Mouse (Mus musculus): Measurements from ENCODE around the gene Ptprd.
"Not testable (repeated sequence)": the region's sequence is repeated elsewhere in the genome, so short reads cannot be mapped to it uniquely, and the experiment has no call there.

Gene Ptprd

DNA sequence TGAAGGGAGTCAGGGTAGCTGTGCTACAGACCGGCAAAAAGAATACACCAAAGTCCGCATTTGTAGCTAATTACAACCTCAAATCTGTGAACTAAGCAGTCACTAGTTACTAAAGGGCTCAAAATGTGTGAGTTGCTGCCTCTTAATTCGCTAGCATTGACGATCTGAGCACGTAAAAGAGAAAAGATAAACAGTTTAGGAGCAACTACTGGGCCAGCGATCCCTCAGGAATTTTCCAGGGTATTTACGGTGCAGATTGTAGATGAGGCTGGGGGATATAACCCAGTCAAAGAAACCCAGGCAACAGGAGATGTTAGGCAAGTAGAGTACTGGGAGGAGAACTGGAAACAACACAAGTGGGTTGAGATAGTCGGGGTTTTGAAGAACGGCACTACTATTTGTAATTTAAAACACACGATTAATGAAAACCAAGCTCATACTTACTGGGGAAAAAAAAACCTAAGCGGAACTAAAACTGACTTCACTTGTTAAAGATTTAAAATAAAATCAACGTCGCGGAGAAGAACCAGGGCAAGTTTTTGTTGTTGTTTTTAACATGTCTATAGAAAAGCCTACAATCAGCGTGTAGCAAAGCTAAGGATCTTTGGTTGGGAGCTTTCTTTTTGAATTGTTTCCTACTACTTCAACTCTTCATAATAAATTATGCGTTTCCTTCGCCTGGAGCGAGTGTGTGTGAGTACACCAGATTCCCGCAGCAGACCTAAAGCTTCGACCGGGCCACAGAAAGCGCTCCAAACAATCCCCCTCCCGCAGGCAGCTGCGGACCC is 1762.9 kb downstream of the Ptprd start:
- no peak for DNase-seq (ENCODE audit: low read depth)

DNA sequence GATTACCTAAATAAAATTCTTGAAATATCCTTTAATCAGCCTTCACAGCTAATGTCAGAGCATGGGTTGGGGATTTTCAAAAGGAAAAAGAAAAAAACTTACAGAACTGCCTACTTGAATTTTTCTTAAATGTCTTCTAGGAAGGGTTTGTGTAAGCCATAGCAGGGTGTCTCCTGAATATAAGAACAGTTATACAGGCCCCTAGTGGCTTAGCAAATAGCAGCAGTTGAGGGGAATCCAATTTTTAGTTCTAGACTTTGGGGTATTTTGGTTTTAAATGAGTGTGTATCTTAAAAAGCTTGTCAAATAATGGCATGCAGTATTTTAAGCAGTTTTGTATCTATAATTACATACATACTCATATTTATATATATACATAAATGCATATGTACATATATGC is 1764.4 kb downstream of the Ptprd start:
- no peak for DNase-seq (ENCODE audit: low read depth)

DNA sequence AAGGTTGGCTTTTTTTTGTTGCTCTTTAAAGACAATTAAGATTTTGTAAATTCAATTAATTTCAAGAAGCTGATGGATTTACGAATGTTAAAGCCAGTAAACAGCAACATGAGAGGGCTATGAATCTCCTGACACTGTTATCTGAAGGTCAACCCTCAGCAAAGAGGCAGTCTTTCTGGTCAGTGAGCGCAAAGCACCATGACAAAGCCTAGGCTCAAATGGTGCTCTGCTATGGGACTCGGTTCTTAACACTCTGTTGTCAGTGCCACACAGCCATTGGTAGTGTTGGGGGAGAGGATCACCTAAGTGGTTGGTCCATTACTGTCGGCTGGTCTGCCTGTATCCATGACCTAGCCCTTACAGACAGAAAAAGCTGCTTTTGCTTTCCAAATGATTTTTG is 1767.0 kb downstream of the Ptprd start:
- no peak for DNase-seq (ENCODE audit: low read depth)

DNA sequence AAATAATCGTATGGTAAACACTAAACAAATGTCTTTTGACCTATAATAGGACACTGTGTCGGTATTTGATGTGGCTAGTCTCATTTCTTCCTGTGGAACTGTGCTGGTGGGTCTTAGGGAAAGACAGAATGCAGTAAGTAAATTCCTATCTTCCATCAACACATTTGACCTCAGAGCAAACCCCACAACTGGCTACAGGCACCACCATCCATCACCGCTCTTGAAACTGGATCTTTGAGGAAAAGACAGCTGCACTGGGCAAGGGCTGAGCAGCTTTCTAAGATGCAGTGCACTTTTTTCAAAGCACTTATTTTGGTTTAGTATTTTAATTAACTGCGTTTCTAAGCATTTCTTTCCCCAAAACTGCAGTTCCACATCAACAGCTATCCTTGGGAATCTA is 1768.2 kb downstream of the Ptprd start:
- no peak for DNase-seq (ENCODE audit: low read depth)

DNA sequence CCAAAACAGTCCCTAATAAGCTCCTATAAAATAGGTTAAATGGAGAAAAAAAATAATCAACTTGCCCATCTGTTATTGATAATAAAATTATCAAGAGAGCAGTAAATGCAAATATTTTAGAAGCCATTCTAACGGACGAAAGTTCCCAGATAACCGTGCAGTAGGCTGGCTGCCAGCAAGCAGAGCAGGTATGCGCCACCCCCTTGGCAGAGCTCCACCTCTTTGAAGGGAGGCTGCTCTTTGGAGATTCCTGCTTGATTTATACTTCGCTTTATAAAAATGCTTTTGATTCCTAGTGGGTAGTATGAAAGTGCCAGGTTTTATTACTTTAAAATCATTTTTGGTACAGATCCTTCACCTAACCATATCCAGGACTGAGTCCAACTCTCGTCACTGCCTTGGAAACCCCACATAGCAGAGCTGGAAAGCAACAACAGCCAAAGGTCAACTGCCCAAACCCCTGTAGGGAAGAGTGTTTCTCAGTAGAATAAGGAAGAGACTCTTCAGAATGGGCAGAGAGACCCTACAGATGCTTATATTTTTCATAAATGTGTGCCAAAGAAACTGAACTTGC is 1770.9 kb downstream of the Ptprd start:
- no peak for DNase-seq (ENCODE audit: low read depth)

DNA sequence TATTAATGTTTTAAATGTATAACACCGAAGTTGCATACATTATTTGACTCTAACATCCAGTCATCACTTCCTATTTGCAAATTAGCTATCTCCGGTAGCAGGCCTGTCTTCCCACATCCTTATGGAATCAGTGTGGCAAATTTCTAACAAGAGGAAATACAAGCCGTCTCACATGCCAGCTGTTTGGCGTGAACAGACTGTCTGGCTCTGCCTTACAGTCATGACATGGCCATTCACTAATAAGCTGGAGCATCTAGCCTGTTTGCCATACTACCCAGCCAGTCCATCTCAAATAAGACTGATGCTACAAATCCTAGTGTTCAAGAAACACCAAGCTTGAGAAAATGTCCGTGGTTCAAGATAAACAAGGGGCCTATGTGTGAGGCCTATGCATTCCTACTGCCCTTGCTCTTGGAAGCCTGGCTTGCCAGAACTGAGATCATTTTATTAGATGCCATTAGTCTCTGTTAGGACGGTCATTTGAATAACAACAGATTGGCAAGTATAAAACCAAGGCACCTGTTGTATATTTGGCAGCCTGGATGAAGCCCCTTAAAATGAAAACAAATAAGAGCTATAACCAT is 1773.2 kb downstream of the Ptprd start:
- DNase-seq (ENCODE audit: low read depth), result no peak

DNA sequence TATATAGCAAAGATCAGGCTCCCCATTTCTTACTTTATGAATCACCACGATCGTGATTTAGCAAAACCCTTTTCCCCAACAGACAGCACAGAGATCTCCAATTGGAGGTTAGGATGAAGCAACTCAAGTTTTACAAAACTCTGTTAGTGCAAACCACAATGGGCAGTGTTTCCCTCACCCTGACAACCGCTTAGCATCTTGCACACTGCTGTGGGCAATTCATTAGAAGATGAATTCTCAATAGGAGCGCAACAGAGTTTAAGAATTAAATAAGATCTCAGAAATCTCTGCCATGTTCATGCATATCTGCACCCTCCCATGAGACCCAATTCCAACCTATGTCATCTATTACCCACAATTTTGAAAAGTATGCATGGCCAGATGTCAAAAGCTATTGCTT is 1773.7 kb downstream of the Ptprd start:
- DNase-seq (ENCODE audit: low read depth), result no peak

DNA sequence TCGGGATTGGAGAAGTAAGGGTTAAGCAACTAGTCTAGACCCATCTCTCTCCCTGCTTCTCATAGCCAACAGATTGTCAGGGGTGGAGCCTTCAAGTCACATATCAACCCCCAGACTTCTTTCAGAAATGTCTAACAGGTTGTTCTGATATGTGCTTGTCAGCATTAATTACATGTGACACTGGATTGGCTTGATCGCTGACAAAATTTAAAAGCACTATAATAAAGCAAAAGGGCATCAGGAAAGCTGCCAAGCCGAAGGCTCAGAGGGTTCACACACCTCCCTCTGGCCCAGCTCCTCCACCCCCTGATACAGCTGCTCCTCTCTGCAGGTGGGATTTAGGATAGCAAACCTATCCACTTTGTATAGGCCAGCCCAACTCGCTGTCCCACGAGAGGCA is 1775.8 kb downstream of the Ptprd start:
- no peak for DNase-seq (ENCODE audit: low read depth)

DNA sequence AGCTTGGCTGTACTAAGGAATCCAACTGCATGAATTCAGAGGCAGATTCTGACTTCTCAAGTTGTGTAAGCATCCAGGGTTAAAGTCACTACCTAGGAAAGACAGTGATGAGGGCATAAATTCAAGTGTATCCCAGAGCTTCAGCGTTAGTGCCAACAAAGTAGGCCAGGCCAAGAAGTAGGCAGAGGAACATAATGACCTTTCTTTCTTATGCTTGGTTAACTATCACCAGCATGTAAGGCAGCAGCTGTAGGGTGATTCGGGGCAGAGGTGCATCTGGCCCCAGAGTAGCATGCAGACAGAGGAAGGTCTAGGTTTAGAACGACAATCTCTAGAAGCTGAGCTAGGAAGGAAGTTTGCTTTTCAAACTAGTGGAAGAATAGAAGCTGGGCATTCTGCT is 1782.0 kb downstream of the Ptprd start:
- no peak for DNase-seq (ENCODE audit: low read depth)

DNA sequence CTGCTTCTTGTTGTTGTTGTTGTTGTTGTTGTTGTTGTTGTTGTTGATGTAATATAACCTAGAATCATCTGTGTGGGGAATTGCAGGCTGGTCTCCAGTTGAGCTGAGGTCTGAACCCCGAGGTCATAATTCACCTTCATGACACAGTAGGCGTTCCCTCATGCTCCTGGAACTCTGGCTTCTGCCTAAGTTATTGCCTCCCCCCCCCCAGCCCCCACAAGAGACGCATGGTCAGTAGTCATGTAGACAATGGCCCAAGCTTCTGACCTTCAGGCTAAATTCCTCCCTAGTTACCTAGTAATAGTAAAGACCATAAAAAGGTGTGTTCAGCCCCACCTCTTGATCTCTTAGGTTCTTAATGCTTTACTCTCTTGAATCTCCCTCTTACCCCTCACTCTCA is 1784.7 kb downstream of the Ptprd start:
- not testable (repeated sequence) for DNase-seq (ENCODE audit: low read depth)

DNA sequence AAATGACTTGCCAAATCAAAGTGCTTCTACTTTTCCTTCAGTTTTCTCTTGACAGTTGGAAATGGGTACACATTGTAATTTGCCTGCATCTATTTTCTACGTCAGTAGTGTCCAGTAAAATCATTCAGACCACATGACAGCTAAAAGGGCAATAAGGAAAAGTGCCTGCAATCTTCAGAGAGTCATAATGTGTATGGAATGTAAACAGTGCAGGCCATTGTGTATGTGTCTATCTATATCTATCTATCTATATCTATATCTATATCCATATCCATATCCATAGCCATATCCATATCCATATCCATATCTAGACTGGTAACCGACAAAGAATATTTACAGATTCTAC is 1786.6 kb downstream of the Ptprd start:
- no peak for DNase-seq (ENCODE audit: low read depth)

DNA sequence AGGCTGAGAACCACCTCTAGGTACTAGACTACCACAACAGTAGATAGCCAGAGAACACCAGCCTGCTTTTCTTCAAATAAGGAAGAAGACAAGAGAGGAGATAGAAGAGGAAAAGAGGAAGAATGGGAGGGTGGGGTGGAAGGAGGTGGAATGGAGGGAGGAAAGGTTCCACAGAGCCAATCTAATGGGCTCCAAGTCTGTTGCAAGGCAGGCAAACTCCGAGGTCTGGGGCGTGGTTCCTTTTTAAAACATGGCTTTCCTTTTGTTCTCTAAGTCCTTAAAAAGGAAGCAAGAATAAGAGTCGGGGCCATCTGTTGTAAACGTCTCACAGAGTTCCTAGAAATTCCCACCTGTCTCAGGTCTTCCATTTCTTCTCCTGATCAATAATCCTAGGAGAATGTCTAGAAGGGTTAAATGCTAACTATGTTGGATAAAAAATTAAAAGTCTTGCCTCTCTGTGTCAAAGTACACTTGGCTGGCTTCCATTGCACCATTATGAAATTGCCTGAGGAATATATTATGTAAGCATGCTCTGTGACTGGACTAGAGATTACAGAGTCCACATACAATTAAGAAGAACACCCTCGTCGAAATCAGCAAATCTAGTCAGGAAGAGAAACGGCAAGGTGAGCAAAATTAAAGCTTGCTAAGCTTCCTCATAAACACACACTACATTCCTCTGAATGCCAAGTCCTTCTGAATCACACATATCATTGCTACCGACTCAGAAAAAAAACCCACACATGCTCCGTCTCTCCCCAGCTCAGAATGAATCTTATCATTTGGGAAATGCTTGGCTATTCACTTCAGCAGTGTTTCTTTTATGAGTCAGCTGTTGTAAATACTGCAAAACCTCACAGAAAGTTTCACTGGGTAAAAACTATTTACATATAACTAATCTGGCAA is 1787.2 kb downstream of the Ptprd start:
- DNase-seq (ENCODE audit: low read depth), result no peak

DNA sequence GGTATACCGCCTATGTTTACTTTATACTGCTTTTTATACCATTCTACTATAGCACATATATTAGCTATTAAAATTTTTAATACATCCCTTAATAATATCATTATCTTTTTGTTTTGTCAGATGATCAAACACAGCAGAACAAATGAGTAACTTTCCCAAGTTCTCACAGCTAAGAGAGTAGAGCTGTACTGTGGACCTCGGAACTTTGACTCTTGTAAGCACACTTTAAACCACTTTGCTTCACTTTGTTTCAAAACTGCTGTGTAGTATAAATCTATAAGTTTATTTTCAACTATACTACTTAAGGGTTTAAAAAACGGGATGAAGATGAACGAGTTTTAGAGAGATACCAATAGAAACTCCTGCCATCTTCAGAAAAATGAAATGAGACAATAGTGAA is 1789.6 kb downstream of the Ptprd start:
- no peak for DNase-seq (ENCODE audit: low read depth)

DNA sequence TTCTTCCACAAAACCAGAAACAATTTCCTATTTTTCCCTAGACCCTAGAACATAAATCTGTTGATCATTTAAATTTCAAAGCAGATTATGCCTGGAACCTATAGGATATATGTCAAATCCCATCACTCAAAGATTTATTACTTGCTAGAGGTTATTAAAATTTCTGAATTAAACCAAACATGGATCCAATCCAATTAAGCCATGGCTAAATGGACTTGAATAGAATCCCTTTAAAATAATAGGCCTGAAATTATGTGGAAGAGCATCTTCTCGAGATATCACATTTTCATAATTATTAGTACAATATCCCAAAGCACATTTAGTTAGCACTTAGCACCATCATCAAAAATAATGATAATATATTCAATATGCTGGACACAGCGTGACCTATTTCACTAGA is 1792.1 kb downstream of the Ptprd start:
- no peak for DNase-seq (ENCODE audit: low read depth)

DNA sequence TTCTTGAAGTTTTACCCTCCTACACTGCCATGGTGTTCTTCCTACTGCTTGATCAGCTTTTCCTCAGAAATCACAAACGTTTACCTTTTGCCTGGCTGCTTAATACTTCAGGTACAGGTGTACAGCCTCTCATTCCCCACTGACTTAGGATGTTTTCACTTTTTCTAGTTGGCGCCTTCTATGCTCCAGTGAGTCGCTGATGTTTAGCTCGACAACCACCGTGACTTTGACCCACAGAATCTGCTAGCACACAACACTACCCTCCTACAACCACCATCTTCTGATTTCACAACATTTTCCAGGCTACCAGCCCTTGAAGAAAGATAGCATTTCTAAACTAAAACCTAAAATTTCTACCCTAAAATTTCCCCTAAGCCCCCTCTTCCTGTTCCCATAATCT is 1794.1 kb downstream of the Ptprd start:
- no peak for DNase-seq (ENCODE audit: low read depth)

DNA sequence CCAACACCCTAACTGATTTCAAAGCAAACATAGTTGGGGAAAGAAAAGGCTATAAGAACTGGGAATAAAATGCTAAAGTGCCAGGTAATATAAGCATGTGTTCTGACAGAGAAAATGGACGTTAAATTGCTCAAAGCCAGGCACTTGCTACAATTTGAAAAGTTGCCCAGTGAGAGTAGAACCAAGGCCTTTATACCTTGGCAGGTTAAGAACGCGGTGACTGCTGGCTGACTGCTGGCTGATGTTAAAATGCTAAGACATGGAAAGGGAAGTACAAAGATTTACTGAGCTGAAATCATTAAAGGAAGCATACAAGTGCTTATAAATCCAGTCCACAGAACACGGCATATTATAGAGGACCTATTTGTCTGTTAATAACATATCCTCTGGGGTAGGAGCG is 1796.1 kb downstream of the Ptprd start:
- no peak for DNase-seq (ENCODE audit: low read depth)

DNA sequence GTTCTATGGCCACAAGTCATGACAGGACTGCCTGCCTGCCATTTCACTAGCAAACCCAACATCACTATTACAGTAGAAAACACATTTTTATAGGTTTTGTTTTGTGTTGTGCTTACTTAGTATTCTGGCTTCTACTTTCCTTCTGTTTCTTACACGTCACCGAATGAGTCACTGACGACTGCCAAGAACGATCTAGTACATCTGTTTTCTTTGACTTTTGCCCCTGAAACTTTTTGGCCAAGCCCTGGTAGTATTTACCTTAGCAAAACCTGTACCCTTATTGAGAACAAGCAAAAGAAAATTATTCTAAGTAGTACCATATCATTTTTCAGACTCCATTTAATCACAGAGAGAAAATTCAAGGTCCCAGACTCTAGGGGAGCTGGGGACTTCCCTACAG is 1797.2 kb downstream of the Ptprd start:
- no peak for DNase-seq (ENCODE audit: low read depth)

DNA sequence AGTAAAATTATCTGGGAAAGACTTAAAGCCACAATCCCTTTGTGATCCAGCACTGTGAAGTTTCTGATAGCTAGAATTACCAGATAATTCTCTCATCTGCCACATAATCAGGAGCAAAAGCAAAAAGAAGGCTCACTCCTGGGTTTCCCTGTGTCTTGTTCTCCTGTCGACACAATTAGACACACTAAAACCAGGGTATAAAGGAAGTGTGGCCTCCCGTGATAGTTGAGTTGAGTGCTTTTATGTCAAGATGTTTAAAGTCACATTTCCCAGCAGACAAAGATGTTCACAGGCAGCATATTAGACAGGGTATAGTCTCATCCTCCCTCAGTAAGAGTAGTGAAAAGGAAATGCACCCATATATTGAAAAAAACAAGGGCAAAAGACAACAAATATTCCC is 1801.7 kb downstream of the Ptprd start:
- DNase-seq (ENCODE audit: low read depth), result no peak

DNA sequence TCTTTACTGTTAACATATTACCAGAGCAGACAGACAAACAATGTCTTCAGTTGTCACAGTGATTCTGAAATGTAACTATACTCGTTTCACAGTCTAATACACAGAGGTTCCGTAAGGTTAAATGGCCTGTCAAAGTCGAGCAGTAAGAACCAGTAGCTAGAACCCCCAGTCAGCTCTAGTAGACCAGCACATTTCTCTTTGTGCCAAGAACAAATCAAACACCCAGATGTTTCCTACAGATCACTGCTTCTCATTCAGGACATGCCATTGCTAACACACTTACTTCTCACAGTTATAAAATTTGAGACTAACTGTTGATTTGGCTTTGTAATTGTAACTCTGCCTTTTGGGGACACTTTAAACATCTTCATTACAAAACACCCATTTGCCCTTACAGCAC is 1802.6 kb downstream of the Ptprd start:
- no peak for DNase-seq (ENCODE audit: low read depth)

DNA sequence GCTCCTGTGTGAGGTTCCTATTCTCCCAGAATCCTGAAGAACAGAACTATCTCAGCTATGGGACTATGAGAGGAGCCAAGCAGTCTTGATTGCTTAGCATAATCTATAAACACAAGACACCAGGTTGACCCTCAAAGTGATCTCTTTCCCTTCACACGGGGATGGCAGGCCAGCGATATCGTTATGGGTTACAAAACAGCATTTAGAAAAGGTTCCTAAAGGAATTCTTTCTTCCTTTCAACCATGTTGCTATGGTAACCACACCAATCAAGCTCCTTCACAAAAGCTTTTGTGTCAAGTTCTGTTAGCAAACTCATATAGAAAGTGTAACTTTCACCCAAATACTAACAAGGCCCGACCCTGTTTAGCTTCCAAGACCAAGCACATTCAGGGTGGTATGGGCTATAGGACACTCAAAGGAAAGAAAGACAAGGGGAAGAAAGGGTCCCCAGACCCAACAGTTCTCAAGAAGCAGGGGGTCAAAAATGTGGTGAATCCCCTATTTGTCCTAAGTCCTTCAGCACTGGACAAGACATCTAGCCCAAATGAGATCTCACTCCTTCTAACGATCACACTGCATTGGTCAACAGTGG is 1805.8 kb downstream of the Ptprd start:
- DNase-seq (ENCODE audit: low read depth), result no peak

DNA sequence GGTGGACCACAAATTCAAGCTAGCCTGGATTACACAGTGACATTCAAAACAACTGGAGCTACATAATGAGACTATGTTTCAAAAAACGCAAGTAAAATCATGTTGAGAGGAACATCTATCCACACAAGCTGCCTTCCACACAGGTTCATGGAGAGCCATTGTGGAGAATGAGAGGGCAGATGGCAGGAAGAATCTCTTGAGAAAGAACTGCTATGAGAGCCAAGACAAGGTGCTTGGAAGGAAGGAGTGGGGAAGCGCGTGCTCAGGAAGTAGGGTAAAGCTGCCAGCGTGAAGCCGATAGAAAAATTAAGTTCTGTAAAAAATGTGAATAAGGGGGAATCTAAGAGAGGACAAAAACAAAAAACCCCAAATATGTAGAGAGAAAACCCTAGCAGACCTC is 1808.5 kb downstream of the Ptprd start:
- DNase-seq (ENCODE audit: low read depth), result no peak

DNA sequence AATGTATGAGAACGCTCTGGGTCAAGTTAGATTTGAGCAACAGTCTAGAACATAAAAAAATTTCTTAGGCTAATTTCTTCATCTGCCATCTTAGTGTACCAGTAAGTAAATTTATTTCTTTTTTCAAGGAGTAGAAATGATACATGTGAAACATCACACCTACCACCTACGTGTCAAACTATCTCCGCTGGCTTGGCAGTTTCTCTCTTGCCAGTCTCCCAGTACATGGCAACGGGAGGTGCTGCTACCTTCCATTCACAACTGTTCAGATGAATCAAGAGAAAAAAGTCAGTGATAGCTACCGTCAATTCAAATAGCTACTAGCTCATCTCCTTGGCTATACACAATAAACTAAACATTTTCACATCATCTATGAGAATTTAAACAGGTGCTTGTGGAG is 1823.9 kb downstream of the Ptprd start:
- no peak for DNase-seq (ENCODE audit: low read depth)

Data from c-Kit-positive CD71-positive TER-119-negative erythroid progenitor cells, embryonic 14.5 days (primary cell).